Mouse (Mus musculus) layer of hippocampus, postnatal 14 days (tissue): ENCODE data around the gene Apobec3. TPM values are rescaled to one million over a fixed set of nuclear protein-coding genes. Genes with fewer than 3 reads are reported as not detected.
"Not testable (repeated sequence)": the region's sequence is repeated elsewhere in the genome, so short reads cannot be mapped to it uniquely, and the experiment has no call there.

Experiments
- DNase-seq, 2 experiments: peaks; one replicate each; pipeline ENCODE4 v3.0.0; 2021 to 2022; ENCODE audit warnings: low spot score in 2 of 2, mixed read lengths in 1 of 2
- total RNA-seq, 2 experiments: library from RNA; stranded (reverse); gene quantifications; 2 replicates each; pipeline ENCODE4 v1.2.3; 2021

The Apobec3 gene
- total RNA-seq, 2 experiments from 2014 or later, result 6.1 to 6.4 TPM

DNA sequence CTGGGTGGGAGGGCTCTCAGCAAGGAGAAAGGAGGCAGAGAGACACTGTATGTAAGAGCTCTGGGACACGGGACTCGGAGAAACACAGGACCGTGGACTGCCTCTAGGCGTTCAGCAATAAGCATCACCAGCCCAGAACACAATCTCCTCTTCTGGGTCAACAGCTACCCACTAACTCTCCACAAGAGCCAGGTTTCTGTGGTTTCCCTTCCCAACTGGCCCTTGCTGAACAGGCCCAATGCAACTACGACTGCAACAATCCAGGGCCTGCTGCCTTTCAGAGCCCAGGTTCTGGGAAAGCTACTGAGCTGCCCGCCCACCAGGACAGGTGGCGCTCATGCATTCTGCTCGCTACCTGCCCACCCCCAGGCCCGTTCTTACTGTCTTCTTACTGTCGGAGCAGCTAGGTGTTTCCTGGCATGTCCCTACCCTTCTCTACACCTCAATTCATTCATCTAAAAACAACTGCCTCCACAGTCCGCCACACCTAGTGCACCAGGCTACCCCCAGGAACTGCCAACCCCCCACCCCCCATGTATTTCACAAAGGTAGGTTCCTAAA, 35.5 kb downstream of the Apobec3 start:
- DNase-seq, result no peak

DNA sequence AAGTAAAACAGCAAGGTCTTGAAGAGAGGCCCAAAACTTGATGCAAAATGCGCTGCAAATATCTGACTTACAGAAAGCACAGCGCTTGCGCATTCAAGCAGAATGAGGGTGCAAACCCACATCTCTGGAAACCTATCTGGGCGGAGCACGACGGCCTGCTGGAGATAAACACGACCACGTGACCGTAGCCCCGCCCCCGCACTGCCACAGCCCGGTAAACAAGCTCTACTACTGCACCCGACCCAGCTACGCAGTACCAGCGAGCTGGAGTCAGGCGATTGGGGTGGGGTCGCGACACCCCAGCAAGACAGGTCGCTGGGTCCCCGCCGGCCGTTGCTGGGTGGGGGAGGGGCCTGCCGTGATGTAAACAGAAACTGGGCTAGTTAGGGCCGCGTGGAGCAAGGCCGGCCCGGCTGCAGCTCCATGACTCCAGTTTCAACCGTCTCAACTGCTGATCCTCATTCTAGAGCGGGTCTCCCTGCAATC, 36.2 kb downstream of the Apobec3 start:
- DNase-seq, result peak; percentile 86 to 93

DNA sequence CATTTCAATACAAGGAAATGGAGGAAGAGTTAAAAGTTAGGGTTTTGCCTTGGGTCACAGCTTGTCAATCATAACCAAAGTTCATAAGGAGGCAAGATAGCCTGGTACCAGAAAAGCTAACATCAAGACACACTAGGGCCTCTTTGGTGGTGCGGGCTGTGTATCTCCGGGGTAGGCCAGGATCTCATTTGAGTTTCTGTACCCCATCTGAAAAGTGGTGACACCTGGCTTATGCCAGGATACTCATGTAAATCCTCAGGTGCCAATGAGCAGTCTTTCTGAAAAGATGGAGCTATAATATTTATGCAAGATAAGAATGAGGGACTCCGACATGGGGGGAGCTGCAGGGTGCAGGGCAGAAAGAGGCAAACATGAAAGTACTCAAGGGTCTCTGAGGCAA, 36.9 kb downstream of the Apobec3 start:
- DNase-seq, result no peak

DNA sequence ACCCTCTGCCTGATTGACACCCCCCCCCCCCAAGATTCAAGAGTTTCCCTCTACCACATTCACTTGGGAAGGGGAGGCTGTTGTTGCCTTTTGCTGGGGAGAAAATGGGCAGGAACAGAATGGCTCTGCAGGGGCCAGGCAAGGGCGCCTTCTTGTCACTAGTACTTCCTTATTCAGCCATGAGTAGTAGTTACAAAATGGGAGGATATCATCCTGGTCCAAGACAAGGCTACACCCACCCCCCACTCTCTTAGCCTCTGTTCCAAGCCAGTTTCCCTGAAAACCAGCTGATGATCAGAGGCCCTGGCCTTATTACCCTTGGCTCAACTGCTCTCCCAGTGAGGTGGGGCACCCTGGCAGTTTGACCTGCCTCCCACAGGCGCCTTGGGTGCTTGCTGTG, 37.3 kb downstream of the Apobec3 start:
- DNase-seq, result no peak

DNA sequence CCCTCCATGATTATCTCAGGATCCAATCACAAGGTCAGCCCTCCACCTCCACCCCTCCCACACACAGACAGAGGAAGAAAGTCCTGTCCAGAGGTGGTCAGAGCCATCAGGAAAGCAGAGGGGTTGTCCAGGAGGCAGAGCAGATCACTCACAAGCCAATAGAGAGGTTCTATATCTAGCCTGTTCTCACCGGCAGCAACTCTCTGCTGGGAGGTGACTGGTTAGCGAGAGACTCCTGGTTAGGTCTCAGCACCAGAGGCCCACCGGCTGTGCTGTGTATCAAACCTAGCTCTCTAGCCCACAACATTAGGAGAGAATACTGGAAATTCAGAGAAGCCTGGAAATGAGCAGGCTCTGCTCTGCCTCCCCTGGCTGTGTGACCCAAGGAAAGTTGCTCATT, 38.3 kb downstream of the Apobec3 start:
- DNase-seq, result no peak

DNA sequence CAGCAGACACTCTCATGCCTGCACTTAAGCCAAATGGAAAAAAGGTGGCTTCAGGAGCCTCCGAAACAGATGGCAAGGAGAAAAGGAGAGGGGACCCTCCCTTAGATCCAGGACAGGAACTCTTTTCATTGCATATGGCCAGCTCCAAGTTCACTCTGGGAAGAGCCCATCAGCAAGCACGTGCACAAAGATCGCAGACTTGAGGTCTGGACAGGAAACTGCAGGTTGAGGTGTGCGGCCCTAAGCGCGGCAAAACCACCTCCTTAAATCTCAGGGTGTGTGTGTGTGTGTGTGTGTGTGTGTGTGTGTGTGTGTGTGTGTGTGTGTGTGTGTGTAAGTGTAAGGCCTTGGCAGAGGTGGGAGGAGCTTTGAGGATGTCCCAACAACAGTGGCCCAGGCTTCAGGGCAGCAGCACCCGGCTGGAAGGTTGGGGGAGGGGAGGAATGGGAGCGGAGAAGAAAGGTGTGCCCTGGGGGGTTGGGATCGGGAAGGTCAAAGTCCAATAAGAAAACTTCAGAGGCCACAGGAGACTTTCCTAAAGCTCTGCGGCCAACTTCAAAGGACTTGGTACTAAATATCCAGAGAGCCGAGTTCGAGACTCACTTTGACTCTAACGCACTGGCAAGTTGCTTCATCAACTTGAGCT, 40.2 kb downstream of the Apobec3 start:
- no peak for DNase-seq

DNA sequence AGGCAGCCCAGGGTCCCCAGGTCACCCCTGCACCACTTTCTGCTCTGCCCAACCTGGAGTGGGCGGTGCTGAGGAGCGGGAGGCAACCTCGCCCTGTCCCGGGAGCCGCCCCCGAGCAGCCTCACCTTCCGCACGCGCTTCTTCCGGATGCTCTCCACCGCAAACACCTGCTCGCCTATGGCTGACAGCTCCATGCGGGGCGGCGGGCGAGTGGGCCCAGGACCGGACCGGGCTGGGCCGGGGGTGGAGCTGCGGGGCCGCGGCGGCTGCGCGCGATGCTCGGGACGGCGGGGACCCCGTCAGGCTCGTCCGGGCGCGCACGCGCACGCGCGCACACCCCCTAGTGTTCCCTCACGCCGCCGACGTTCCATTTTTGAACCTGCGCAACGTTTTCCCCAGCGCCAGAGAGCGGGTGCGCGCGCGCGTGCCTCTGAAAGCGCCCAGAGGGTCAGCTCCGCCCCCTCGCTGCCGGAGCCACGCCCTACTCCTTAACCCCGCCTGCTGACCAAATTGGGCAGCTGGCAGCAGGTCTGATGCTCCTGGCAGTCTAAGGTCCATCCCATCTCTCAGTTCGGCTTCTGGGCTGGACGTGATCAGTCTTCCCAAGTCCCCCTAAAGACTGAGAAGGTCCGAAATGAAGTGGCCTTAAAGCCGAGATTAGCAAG, 41.0 kb downstream of the Apobec3 start:
- DNase-seq, result peak; percentile 82 to 90

DNA sequence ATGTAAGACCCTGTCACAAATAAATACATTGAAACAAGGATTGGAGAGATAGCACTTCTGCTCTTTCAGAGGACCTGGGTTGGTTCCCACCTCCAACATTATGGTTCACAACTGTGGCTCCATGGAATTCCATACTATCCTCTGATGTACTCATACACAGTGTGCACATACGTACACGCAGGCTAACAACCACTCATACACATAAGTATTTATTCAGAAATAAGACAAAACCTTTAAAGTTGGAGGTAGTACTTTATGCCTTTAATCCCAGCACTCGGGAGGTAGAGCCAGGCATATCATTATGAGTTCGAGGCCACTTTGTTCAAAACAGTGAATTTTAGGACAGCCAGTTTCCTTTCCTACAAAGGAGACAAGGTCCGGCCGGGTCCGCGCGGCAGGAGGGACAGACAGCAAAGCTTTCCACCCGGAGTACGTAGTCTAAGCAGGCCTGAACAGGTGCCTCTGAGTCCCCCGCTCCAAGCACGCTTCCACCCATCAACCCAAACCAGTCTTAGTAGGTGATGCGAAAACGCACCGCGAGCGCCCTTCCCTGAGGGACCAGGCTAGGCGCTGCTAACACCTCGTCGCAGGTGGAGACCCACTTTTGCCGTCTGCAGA, 41.7 kb downstream of the Apobec3 start:
- no peak for DNase-seq

DNA sequence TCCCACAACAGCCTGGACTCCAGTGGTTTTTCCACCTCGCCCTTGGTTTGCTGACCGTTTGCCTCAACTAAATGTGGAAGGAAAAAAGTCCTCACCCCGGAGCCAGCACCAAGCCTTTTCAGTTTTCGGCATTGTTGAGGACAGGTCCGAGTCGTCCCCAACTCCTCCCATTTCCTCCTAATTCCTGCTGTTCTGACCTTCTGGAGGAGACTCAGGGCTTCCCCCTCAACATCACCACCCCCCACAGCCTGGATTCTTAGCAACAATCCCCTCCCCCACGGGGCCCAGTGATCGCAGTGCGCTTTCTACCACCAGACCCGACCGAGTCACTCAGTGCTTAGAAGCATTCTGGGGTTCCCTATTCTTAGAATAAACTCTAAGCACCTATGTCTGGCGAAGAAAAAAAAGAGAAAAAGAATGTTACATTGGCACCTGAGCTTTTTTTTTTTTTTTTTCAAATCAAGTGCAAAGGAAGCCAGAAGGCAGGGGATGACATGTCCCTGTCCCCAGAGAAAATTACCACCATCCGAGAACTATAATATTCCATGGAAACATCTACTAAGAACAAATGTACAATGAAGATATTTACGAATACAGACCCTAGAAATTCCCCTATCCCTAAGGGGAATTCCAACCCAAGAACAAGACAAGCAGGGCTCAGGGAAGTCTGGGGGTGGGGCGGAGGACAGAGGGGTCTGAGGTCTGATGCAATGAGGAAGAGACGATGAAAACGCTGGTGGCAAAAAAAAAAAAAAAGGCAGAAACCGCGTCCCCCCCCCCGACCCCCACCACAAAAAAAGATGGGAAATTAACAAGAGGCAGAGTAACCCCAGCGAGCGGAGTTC, 42.4 kb downstream of the Apobec3 start:
- no peak for DNase-seq

DNA sequence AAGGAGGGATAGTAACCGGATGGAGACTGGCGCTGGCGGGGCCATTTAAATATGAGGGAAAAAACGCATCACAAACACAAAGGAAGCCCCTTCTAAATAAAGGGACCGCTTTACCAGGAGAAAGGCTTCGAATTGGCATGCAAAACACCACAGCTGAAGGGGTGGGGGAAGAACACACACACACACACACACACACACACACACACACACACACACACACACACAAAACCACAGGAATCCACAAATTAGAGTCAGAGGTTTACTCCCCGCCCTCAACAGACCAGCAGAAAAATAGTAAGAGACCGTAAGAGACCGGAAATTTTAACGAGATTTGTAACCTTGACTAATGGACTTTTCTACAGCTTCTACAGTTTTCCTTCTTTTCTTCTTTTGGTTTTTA, 43.3 kb downstream of the Apobec3 start:
- DNase-seq, result no peak

DNA sequence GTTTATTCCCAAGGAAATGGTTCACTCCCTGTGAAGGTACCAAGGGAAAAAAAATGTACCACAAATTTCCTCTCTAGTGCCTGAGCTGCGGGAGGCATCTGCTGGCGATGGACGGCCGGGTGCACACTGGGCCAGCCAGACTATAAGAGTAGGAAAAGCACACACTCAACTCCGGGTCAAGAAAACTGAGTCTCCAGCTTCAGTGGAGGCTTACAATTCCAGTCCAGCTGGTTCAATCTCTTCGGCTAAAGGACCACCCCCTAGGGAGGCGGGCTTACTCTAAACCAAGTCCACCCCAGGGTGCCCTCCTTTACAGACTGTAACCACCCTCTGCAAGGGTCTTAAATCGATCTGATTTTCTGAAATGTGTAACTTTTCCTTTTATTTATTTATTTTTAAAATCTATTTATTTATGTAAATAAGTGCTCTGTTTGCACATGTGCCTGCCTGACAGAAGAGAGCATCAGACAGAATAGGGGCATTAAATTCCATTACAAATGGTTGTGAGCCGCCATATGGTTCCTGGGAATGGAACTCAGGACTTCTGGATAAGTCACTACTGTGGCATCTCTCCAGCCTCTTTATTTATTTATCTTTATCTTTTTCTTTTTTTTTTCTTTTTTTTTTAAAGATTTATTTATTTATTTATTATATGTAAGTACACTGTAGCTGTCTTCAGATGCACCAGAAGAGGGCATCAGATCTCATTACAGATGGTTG, 44.4 kb downstream of the Apobec3 start:
- no peak for DNase-seq

DNA sequence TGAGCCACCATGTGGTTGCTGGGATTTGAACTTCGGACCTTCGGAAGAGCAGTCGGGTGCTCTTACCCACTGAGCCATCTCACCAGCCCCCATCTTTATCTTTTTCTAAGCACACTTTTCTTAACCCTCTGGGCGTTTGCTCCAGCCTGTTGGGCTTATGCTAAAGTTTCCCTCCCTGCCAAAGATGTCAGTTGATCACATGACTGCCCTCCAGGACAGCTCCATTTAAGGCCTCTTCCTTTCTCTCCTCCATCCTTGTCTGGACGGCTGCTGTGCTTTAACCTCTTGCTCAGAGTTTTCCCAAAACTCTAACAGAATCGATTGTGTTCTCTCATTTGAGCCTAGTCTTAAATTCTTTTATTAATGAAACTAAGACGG, 44.9 kb downstream of the Apobec3 start:
- DNase-seq, result no peak

DNA sequence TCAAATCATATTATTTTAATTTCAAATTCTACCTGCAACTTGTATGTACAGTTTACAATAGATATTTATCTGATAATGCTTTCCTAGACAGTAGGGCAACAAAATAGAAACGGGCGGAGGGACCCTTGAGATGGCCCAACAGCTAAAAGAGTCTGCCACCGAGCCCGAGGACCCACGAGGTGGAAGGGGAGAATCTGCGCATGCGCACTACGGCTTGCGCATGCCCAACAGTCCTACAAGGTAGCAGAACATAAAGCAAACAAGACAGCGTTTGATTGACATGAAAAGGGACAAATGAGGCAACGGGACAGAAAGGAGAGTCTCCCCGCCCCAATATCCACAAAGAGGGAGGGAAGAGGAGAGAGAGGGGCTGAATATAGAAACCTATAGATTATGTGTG, 47.6 kb downstream of the Apobec3 start:
- no peak for DNase-seq

DNA sequence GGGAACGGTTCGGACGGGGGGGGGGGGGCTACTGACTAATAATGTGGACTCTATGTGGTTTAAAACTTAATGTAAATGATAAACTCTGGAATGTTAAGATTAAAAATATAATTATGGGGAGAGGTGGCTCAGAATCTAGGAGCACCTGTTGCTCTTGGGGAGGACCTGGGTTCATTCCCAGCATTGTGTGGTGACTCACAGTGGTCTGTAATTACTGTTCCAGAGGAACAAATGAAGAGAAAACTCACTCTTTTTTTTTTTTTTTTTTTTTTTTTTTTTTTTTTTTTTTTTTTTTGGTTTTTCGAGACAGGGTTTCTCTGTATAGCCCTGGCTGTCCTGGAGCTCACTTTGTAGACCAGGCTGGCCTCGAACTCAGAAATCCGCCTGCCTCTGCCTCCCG, 48.0 kb downstream of the Apobec3 start:
- DNase-seq, result not testable (repeated sequence)

DNA sequence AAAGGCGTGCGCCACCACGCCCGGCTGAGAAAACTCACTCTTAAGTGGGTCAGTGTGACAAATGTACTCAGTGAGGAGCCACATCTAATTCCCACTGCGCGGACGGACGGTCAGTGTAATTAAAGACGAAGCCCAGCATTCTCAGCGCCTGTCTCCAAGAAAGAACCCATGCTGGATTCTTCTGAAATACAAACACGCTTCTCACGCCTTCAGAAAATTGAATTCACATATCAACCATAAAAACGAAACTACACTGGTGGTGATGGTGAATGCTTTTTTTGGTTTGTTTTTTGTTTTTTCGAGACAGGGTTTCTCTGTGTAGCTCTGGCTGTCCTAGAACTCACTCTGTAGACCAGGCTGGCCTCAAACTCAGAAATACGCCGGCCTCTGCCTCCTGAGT, 48.5 kb downstream of the Apobec3 start:
- no peak for DNase-seq

DNA sequence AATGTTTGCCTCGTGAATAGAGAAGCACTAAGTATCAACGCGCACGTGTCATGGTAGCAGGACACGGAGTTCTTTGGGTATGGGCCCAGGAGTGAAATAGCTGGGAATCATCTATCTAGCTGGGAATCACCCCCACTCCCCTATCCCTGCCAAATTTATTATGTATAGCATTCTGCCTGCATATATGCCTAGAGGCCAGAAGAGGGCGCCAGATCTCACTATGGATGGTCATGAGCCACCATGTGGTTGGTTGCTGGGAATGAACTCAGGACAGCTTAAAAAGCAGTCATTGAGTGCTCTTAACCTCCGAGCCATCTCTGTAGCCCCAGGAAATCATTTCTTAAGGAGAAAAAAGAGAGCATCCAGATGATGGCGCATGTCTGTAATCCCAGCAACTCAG, 49.5 kb downstream of the Apobec3 start:
- no peak for DNase-seq

DNA sequence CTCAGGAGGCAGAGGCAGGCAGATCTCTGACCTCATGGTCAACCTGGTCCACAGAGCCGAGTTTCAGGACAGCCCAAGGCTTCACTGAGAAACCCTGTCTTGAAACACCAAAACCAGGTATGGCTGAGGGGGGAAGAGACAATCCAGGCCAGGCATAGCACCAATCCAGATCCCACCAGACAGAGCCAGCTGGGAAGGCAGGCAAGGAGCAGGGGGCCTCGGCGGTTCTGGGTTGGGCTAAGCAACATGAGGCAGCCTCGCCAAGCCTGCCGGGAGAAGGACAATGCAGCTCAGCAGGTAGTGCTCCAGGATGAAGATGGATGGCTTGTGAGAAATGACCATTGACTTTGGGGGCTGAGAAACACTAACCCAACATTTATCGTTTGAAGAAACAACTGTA, 51.1 kb downstream of the Apobec3 start:
- DNase-seq, result no peak

DNA sequence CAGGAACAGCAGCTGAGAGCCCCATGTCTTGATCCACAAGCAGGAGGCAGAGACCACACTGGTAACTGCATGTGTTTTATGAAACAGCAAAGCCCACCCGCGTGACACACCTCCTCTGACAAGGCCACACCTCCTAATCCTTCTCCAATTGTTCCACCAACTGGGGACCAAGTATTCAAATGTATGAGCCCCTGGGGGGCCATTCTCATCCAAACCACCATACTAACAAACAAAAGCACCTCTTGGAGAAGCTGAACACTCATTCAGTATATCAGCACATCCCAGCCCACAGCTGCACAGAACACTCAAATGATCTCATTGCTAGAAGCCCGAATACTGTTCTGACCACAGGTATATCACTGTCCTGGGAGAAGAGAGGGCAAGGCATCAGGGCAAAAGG, 52.1 kb downstream of the Apobec3 start:
- DNase-seq, result no peak

DNA sequence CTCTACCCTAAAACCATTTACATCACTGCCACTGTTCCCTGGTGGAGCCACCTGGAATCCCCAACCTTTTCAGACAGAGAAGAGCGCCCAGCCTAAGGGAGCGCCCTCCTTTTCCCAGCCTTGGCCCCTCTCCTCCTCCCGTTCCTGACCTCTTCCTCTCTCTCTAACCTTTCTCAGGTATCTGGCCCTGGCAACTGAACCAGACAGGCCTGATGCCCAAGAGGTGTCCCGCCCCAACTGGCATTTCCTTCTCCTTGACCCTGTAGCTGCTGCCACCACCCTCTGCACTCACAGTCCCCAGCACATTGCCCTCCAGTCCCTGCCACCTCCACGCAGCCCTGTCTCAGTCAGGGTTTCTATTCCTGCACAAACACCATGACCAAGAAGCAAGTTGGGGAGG, 53.5 kb downstream of the Apobec3 start:
- no peak for DNase-seq

DNA sequence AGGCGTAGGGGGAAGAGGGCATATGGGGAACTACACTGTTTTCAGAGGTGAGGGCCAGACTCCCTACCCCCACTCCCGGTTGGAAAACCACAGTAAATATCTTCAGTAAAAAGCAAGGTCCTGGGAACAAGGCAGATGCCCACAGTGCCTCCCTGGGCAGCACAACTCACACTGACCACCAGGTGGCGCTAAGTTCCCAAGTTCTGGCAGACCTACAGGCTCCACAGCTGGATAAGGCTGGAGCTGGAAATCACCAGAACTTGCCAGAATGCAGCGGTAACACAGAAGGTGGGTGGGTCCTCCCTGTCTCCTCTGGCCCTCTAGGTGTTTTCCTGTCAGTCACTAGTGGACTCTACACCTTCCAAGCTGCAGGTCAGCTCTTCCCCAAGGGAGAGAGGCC, 54.6 kb downstream of the Apobec3 start:
- DNase-seq, result peak; percentile 85 to 90

DNA sequence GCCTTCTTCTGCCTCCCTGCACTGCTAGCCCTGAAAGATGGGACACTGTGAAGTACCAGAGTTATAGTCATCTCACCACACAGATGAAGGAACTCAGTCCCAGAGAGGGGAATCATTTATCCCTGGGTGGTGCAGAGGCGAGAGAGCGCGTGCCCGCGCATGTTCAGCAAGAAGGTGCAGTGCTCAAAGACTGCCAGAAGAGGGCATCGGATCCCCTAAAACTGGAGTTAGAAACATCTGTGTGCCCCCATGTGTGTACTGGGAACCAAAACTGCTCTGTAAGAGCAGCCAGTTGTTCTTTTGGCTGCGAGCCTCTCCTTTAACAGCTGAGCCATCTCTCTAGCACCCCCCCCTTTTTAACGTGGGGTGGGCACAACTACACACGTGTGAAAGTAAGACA, 55.3 kb downstream of the Apobec3 start:
- DNase-seq, result no peak
